Mouse (Mus musculus) urinary bladder, postnatal 14 days (tissue): ENCODE data around the gene Srrt.

ENCODE experiments used
- DNase-seq: peaks from one replicate; pipeline ENCODE4 v3.0.0; 2021; ENCODE audit warnings: low spot score

The Srrt gene

GRCm38 (mm10) chr5:137307071-137307912 is at the start of gene Srrt:
Gene Srrt, minus strand, starts transcription at chr5:137307674.
- DNase-seq: peak; percentile 91

GRCm38 (mm10) chr5:137354091-137354490 is 46.6 kb upstream of the Srrt start:
- no peak for DNase-seq

DNA sequence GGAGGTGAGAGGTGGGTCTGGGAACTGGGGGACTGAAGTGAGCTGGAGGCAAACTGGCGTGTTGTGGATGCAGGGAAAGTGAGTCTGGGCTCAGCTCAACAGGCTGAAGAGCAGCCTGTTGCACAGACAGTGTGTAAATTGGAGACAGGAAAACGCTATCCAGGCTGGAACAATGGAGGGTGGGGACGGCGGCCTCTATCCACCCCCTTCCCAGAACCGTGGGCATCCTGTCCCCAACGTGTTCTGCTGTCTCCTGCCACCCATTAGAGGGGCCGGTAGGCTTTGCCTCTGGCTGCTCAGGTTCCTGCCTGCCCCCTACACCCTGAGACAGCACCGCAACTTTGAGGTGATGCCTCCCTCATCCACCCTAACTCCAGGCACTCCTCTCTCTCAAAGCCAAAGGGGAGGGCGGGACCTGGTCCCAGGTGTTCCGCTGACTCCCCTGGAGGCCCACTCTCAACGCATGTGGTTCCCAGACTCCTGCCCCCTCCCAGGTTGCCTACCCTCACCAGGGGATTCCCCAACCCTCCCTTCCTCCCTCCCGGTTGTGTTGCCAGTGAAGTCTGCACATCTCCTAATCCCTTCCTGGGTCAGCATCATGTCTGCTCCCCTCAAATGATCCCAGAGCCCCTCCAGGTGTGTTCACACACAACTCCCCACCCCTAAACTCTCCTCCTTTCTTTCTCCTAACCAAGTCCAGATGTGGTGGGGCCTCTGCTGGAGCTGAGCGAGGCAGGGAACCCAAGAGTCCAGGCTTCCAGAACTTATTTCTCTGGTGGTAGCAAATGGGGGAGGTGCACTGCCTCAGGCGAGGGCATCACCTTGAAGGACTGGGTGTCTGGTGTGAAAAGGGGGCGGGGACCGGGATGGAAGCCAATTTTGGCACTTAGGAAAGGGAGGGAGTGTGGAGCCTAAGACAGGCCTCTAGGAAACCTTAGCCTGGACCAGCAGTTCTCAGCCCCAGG is 44.8 kb upstream of the Srrt start:
- no peak for DNase-seq

GRCm38 (mm10) chr5:137351394-137351793 is 43.9 kb upstream of the Srrt start:
- no peak for DNase-seq

- DNase-seq: no peak
These were observed 43.5 kb upstream of the Srrt start for GRCm38 (mm10) chr5:137351058-137351380.

- DNase-seq: no peak
These were observed 43.0 kb upstream of the Srrt start for GRCm38 (mm10) chr5:137350205-137351057.

GRCm38 (mm10) chr5:137349384-137350204 is 42.1 kb upstream of the Srrt start, which contains the start of gene Ephb4:
Gene Ephb4, plus strand, starts transcription at chr5:137350109.
- DNase-seq: peak; percentile 95

GRCm38 (mm10) chr5:137348482-137349383 is 41.3 kb upstream of the Srrt start:
- DNase-seq: peak; percentile 29

- DNase-seq: no peak
These were observed 40.4 kb upstream of the Srrt start for GRCm38 (mm10) chr5:137347856-137348255.

DNA sequence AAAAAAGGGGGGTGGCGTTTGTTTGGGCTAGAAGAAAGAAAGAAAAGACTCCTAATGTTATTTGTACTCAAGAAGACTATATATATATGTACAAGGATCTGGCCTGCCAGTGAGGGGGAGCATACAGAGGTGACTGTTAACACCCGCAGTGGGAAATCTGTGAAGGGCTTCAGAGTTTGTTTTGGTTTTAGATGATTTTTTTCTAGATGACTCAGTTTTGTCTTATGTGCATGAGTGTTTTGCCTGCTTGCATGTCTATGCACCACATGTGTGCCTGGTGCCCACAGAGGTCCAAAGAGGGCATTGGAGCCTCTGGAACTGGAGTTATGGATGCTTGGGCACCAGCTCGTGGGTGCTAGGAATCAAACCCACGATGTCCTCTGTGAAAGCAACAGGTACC is 39.5 kb upstream of the Srrt start:
- no peak for DNase-seq

DNA sequence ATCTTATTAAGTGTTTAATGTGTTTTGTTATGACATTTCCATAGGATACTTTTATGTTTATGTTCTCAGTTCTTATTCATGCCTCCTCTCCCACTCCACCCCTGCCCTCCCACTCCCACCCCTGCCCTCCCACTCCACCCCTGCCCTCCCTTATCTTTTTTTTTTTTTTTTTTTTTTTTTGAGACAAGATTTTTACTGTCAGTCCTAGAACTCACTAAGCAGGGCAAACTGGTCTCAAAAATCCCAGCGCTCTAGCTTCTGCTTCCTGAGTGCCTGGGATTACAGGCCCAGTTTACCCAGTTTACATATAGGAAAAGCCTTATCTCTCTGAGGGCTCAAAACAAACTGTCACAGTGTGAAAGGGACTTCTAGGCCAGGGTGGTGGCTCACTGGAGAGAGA is 38.9 kb upstream of the Srrt start:
- no peak for DNase-seq

DNA sequence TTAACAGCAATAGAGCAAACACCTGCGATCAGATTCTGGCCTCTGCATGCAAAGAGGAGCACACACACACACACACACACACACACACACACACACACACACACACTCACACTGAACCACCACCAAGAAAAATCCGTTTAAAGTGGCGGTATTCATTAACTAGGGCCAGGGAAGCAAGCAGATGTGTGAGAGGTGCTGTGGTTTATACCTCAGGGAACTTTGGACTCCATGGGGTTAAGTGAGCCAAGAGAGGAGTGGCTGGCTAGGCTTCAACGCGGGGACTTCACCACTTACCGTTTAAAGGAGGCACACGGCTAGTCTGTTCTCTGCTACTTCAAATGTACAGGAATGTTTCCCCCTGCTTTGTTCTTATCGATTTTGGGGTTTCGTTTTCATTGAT is 38.3 kb upstream of the Srrt start:
- no peak for DNase-seq

GRCm38 (mm10) chr5:137343869-137344268 is 36.4 kb upstream of the Srrt start:
- DNase-seq: no peak

- no peak for DNase-seq
These were observed 35.9 kb upstream of the Srrt start for GRCm38 (mm10) chr5:137343412-137343811.

DNA sequence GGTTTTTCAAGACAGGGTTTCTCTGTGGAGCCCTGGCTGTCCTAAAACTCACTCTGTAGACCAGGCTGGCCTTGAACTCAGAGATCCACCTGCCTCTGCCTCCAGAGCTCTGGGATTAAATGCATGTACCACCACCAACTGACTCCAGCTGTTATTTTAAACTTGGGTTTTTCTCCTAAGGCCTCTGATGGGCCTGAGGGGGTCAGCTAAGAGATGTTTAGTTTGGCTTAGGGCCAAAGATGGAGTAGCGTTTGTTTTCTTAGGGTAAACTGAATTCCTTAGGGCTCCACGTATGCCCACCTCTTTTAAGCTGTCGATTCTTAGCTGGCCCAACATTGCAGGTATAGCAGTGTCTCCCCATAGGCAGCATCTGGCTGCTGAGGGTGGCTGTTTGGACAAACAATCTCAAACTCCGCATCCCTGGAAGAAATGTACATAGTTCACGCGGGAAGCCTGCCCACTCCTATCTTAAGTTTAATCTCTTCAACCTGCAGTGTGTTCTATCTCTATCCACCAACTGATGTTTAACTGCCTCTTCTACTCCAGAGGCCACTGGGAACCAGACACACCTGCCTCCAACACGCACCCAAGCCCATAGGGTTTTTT is 35.0 kb upstream of the Srrt start:
- no peak for DNase-seq

GRCm38 (mm10) chr5:137340222-137340621 is 32.7 kb upstream of the Srrt start:
- no peak for DNase-seq

GRCm38 (mm10) chr5:137339290-137339979 is 32.0 kb upstream of the Srrt start:
- peak; percentile 35 for DNase-seq

GRCm38 (mm10) chr5:137338663-137339289 is 31.3 kb upstream of the Srrt start:
- DNase-seq: peak; percentile 31
